Mouse (Mus musculus): ENCODE results near the gene Cpsf6. TPM values are rescaled to one million over a fixed set of nuclear protein-coding genes. Genes with fewer than 3 reads are reported as not detected.

Cpsf6 gene
- 151 and 162 TPM in 2 replicates for polyA plus RNA-seq (2015; fragmentation: Nextera tagmentation; extraction: Ambion mirVana)

DNA sequence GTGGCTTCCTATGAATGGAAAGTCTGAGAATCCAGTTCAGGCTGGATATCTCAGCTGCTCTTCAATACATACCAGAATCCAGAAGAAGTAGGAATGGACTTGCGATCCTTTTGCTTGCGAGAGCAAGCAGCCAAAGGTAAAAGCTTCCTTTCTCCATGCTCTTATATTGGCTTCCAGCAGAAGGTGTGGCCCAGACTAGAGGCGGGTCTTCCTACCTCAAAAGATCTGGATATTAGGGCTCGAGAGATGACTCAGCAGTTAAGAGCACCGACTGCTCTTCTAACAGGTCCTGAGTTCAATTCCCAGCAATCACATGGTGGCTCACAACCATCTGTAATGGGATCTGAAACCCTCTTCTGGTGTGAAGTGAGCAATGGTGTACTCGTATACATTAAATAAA is at the start of gene Cpsf6:
Gene Cpsf6 (minus strand): TSS at position 108 of the 400 bp plus-strand sequence.
- Histone ChIP-seq H3K4me3 (ENCODE audit: low read length) (no peak within 1 kb of the TSS), H3K27ac (ENCODE audit: low read length) (no peak within 1 kb of the TSS), H3K4me1 (replicated peaks; ENCODE audit: control insufficient read depth, insufficient read depth, low read length) (peaks cover 3% of the 10 kb centered on the region; the same call in 1 of the 2 replicates), H3K4me2 (ENCODE audit: low read depth, low read length) (no peak within 1 kb of the TSS), H3K9ac (ENCODE audit: low read length) (no peak within 1 kb of the TSS), H3K9me3 (ENCODE audit: control insufficient read depth, low read length) (no peaks in the 10 kb centered on the region), H3K36me3 (ENCODE audit: control insufficient read depth, insufficient read depth, low read length) (no peaks in the 10 kb centered on the region), H3K27me3 (ENCODE audit: control insufficient read depth, insufficient read depth, low read depth, low read length) (no peaks in the 10 kb centered on the region)
- WGBS, result 73% methylated on average over 6 of the region's 6 CpGs
- no peak for ATAC-seq (ENCODE audit: low read depth)

DNA sequence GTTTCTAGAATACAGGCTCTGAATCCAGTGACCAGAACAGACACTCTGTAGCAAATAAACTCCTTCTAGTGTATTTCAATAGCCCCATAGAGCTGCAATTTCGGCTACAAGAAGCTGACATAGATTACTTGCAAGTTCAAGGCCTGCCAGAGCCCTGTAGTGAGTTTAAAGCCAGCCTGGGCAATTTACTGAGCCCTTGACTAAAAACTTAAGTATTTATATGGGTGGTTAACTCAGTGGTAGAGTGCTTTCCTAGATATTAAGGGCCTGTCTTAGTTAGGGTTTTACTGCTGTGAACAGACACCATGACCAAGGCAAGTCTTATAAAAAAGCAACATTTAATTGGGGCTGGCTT is 46.8 kb upstream of the Cpsf6 start:
- Histone ChIP-seq H3K4me3 (ENCODE audit: low read length) (no peak overlapping the region), H3K9ac (ENCODE audit: low read length) (no peak overlapping the region), H3K27ac (ENCODE audit: low read length) (no peak overlapping the region), H3K9me3 (ENCODE audit: control insufficient read depth, low read length) (no peaks in the 10 kb centered on the region), H3K4me2 (ENCODE audit: low read depth, low read length) (no peak overlapping the region), H3K27me3 (ENCODE audit: control insufficient read depth, insufficient read depth, low read depth, low read length) (no peaks in the 10 kb centered on the region), H3K4me1 (replicated peaks; ENCODE audit: control insufficient read depth, insufficient read depth, low read length) (no peaks in the 10 kb centered on the region), H3K36me3 (ENCODE audit: control insufficient read depth, insufficient read depth, low read length) (no peaks in the 10 kb centered on the region)
- ATAC-seq (ENCODE audit: low read depth), result no peak
- 56% methylated on average over 1 of the region's 1 CpGs for WGBS

- Histone ChIP-seq H3K4me1 (replicated peaks; ENCODE audit: control insufficient read depth, insufficient read depth, low read length) (no peaks in the 10 kb centered on the region), H3K4me2 (ENCODE audit: low read depth, low read length) (no peak overlapping the region), H3K36me3 (ENCODE audit: control insufficient read depth, insufficient read depth, low read length) (no peaks in the 10 kb centered on the region), H3K9ac (ENCODE audit: low read length) (no peak overlapping the region), H3K27ac (ENCODE audit: low read length) (no peak overlapping the region), H3K27me3 (ENCODE audit: control insufficient read depth, insufficient read depth, low read depth, low read length) (no peaks in the 10 kb centered on the region), H3K9me3 (ENCODE audit: control insufficient read depth, low read length) (no peaks in the 10 kb centered on the region), H3K4me3 (ENCODE audit: low read length) (no peak overlapping the region)
- ATAC-seq (ENCODE audit: low read depth), result no peak
- 45% methylated on average over 11 of the region's 11 CpGs for WGBS
Observed at GRCm38 (mm10) chr10:117425907-117426614, 46.2 kb upstream of the Cpsf6 start.

GRCm38 (mm10) chr10:117425013-117425412 is 45.2 kb upstream of the Cpsf6 start:
- H3K27me3 ChIP-seq (ENCODE audit: control insufficient read depth, insufficient read depth, low read depth, low read length), result no peaks in the 10 kb centered on the region
- H3K27ac ChIP-seq (ENCODE audit: low read length), result no peak overlapping the region
- no peak overlapping the region for H3K4me3 ChIP-seq (ENCODE audit: low read length)
- no peaks in the 10 kb centered on the region for H3K4me1 ChIP-seq (replicated peaks; ENCODE audit: control insufficient read depth, insufficient read depth, low read length)
- no peaks in the 10 kb centered on the region for H3K36me3 ChIP-seq (ENCODE audit: control insufficient read depth, insufficient read depth, low read length)
- WGBS, result 89% methylated on average over 5 of the region's 5 CpGs
- no peaks in the 10 kb centered on the region for H3K9me3 ChIP-seq (ENCODE audit: control insufficient read depth, low read length)
- no peak overlapping the region for H3K9ac ChIP-seq (ENCODE audit: low read length)
- no peak for ATAC-seq (ENCODE audit: low read depth)
- H3K4me2 ChIP-seq (ENCODE audit: low read depth, low read length), result no peak overlapping the region

GRCm38 (mm10) chr10:117424146-117424905 is 44.5 kb upstream of the Cpsf6 start:
- Histone ChIP-seq H3K4me3 (ENCODE audit: low read length) (no peak overlapping the region), H3K27me3 (ENCODE audit: control insufficient read depth, insufficient read depth, low read depth, low read length) (no peaks in the 10 kb centered on the region), H3K9me3 (ENCODE audit: control insufficient read depth, low read length) (no peaks in the 10 kb centered on the region), H3K36me3 (ENCODE audit: control insufficient read depth, insufficient read depth, low read length) (no peaks in the 10 kb centered on the region), H3K9ac (ENCODE audit: low read length) (no peak overlapping the region), H3K4me1 (replicated peaks; ENCODE audit: control insufficient read depth, insufficient read depth, low read length) (no peaks in the 10 kb centered on the region), H3K4me2 (ENCODE audit: low read depth, low read length) (no peak overlapping the region), H3K27ac (ENCODE audit: low read length) (no peak overlapping the region)
- WGBS, result 29% methylated on average over 3 of the region's 3 CpGs
- no peak for ATAC-seq (ENCODE audit: low read depth)

DNA sequence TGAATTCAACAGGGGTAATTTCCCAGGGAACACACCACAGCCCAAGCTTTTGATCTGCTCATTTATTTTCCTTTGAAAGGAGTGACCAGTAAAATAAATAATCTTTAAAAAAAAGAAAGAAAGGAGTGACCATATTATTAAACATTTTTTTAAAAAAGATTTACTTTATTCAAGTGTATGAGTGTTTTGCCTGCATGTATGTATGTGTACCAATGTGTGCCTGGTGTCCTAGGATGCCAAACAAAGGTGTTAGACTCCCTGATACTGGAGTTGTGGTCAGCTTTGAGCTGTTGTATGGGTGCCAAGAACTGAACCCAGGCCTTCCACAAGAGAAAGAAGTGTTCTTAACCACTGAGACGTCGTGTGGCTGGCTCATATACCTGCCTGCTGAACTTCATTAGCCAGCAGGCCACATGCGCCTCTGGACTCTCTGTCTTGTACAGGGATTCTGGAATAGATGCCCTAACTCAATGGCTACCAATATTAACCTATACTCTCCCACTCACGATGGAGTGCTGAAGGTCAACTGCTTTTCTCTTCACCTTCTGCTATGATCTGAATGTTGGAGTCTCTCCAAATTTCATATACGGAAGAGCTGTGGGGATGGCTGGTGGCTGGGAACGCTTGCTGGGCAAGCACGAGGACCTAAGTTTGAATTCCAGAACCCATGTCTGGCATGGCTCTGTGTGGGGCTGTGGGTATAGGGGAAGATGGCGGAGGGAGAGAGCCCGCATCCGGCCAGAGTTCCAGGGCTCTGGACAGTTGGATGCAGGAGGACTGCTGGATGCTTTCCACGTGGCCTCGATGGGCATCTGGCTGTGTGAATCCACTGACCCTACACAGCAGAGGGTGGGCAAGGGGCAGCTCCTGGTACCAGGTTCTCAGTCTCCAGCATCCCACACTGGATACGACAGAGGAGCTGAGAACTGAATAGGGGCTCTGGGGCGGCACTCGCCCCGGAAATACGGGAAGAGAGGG is 43.5 kb upstream of the Cpsf6 start:
- no peak overlapping the region for H3K4me3 ChIP-seq (ENCODE audit: low read length)
- H3K9me3 ChIP-seq (ENCODE audit: control insufficient read depth, low read length), result no peaks in the 10 kb centered on the region
- 74% methylated on average over 17 of the region's 17 CpGs for WGBS
- no peaks in the 10 kb centered on the region; the same call in 1 of the 2 replicates for H3K4me1 ChIP-seq (replicated peaks; ENCODE audit: control insufficient read depth, insufficient read depth, low read length)
- no peak overlapping the region for H3K9ac ChIP-seq (ENCODE audit: low read length)
- ATAC-seq (ENCODE audit: low read depth), result no peak
- no peak overlapping the region for H3K4me2 ChIP-seq (ENCODE audit: low read depth, low read length)
- H3K27me3 ChIP-seq (ENCODE audit: control insufficient read depth, insufficient read depth, low read depth, low read length), result no peaks in the 10 kb centered on the region
- no peaks in the 10 kb centered on the region for H3K36me3 ChIP-seq (ENCODE audit: control insufficient read depth, insufficient read depth, low read length)
- H3K27ac ChIP-seq (ENCODE audit: low read length), result no peak overlapping the region

DNA sequence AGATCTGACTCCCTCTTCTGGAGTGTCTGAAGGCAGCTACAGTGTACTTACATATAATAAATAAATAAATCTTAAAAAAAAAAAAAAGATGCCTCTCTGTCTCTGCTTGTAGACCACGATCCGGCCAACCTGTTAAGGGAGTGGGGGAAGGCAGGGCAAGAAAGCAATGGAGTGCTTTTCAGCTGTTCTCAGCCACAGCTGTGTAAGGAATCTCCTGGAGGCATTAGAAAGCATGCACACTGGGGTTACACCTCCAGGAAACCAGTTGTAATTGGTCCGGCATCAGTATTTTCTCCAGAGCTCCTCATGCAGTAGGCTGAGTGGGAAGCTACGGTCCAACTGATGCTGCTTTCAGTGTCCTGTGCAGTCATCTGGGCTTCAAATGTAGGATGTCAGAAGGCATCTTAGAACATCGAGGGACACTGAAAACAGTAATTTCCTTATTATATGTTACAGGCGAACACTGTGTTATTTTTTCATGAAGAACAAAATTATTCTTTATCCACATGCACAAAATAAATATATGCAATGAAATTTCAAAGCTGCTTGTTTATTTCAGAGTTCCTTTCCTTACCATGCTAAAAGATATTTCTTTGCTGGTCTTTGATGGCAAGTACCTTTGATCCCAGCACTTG is 42.5 kb upstream of the Cpsf6 start:
- no peak overlapping the region for H3K27ac ChIP-seq (ENCODE audit: low read length)
- peaks cover 7% of the 10 kb centered on the region for H3K4me1 ChIP-seq (replicated peaks; ENCODE audit: control insufficient read depth, insufficient read depth, low read length)
- H3K4me2 ChIP-seq (ENCODE audit: low read depth, low read length), result no peak overlapping the region
- 75% methylated on average over 6 of the region's 6 CpGs for WGBS
- no peak overlapping the region for H3K9ac ChIP-seq (ENCODE audit: low read length)
- H3K27me3 ChIP-seq (ENCODE audit: control insufficient read depth, insufficient read depth, low read depth, low read length), result no peaks in the 10 kb centered on the region
- no peaks in the 10 kb centered on the region for H3K36me3 ChIP-seq (ENCODE audit: control insufficient read depth, insufficient read depth, low read length)
- no peak overlapping the region for H3K4me3 ChIP-seq (ENCODE audit: low read length)
- no peaks in the 10 kb centered on the region for H3K9me3 ChIP-seq (ENCODE audit: control insufficient read depth, low read length)
- no peak for ATAC-seq (ENCODE audit: low read depth)

DNA sequence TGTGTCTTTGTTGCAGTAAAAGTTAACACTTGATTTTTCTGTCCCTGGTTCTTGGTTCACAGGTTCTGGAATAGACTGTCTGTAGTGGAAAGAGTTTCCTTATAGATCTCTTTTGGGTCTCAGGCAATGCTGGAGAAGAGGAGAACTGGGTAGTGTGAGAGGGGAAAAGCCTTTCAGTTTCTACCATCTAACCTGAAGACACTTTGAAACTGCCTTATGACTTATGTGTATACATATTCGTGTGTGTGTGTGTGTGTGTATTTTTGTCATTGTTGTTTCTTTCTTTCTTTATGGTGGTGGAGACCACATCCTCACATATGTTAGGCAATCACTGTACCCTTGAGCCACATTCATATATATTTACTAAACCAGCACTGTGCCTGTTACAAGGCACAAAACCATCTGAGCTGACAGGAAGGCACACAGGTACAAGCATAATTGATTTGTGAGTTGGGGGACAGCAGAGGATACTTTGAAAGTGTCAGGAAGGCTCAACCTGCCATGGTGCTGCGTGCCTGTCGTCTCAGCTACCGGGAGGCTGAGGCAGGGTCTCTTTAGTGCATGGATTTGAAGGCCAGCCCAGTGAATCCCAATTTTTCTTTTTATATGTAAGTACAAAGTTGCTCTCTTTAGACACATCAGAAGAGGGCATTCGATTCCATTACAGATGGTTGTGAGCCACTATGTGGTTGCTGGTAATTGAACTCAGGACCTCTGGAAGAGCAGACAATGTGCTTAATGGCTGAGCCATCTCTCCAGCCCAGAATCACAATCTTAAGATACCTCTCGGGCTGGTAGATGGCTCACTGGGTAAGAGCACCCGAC is 41.7 kb upstream of the Cpsf6 start:
- ATAC-seq (ENCODE audit: low read depth), result no peak
- no peak overlapping the region for H3K4me3 ChIP-seq (ENCODE audit: low read length)
- 80% methylated on average over 7 of the region's 7 CpGs for WGBS

More for the DNA sequence above, 41.7 kb upstream of the Cpsf6 start:
- no peaks in the 10 kb centered on the region for H3K9me3 ChIP-seq (ENCODE audit: control insufficient read depth, low read length)
- H3K4me1 ChIP-seq (replicated peaks; ENCODE audit: control insufficient read depth, insufficient read depth, low read length), result peaks cover 9% of the 10 kb centered on the region
- no peak overlapping the region for H3K9ac ChIP-seq (ENCODE audit: low read length)
- no peak overlapping the region for H3K27ac ChIP-seq (ENCODE audit: low read length)
- no peaks in the 10 kb centered on the region for H3K27me3 ChIP-seq (ENCODE audit: control insufficient read depth, insufficient read depth, low read depth, low read length)
- H3K36me3 ChIP-seq (ENCODE audit: control insufficient read depth, insufficient read depth, low read length), result no peaks in the 10 kb centered on the region
- no peak overlapping the region for H3K4me2 ChIP-seq (ENCODE audit: low read depth, low read length)

Data from lung, embryonic 16.5 days (tissue).